Mouse (Mus musculus): ENCODE results near the gene Vps11. TPM values are rescaled to one million over a fixed set of nuclear protein-coding genes. Genes with fewer than 3 reads are reported as not detected.
A peak's percentile ranks its signal among the peaks of the same experiment; 100 is the strongest.
"Not testable (repeated sequence)": the region's sequence is repeated elsewhere in the genome, so short reads cannot be mapped to it uniquely, and the experiment has no call there.

Gene Vps11
- total and polyA plus RNA-seq, 3 experiments, result 13.9 to 15.5 (median 15.3) TPM

GRCm38 (mm10) chr9:44324147-44324546 lies 37.3 kb downstream of the Vps11 start:
- intact Hi-C loops (cut with DNase I), result no loop called here
- Histone ChIP-seq H3K36me3 (ENCODE audit: control insufficient read depth, insufficient read depth, low read length) (no peaks in the 10 kb centered on the region), H3K27me3 (ENCODE audit: control insufficient read depth, insufficient read depth, low read length) (no peaks in the 10 kb centered on the region), H3K4me3 (no peak overlapping the region), H3K27ac (no peak overlapping the region), H3K4me1 (ENCODE audit: control insufficient read depth, insufficient read depth, low read length) (peaks cover 7% of the 10 kb centered on the region), H3K79me2 (replicated peaks; ENCODE audit: control insufficient read depth, insufficient read depth, low read length) (peaks cover 2% of the 10 kb centered on the region), H3K9ac (ENCODE audit: low read depth, low read length) (no peak overlapping the region)
- WGBS, result 87% methylated on average over 6 of the region's 6 CpGs
- no peak for DNase-seq
- TF ChIP-seq POLR2A (IDR thresholded peaks at IDR 0.05; ENCODE audit: insufficient read depth, low read depth, low read length), result no peak
- no peak for TF ChIP-seq EP300 (IDR thresholded peaks at IDR 0.05; ENCODE audit: insufficient read depth, low read depth, low read length)
- TF ChIP-seq CTCF (IDR thresholded peaks at IDR 0.05), result no peak

- intact Hi-C loops (cut with DNase I); H3K4me3 ChIP-seq: not testable (repeated sequence)
- 69% methylated on average over 4 of the region's 4 CpGs for WGBS
Observed at GRCm38 (mm10) chr9:44323656-44324055, 37.8 kb downstream of the Vps11 start.

GRCm38 (mm10) chr9:44320799-44321133 lies 40.7 kb downstream of the Vps11 start:
- peak overlapping the region; percentile 60 for H3K27ac ChIP-seq
- H3K4me3 ChIP-seq, result peak overlapping the region; percentile 95
- no peak for DNase-seq
- H3K36me3 ChIP-seq (ENCODE audit: control insufficient read depth, insufficient read depth, low read length), result no peaks in the 10 kb centered on the region
- H3K79me2 ChIP-seq (replicated peaks; ENCODE audit: control insufficient read depth, insufficient read depth, low read length), result peaks cover 2% of the 10 kb centered on the region
- 17% methylated on average over 6 of the region's 6 CpGs for WGBS
- H3K27me3 ChIP-seq (ENCODE audit: control insufficient read depth, insufficient read depth, low read length), result no peaks in the 10 kb centered on the region
- TF ChIP-seq POLR2A (IDR thresholded peaks at IDR 0.05; ENCODE audit: insufficient read depth, low read depth, low read length) (no peak), CTCF (IDR thresholded peaks at IDR 0.05) (no peak), EP300 (IDR thresholded peaks at IDR 0.05; ENCODE audit: insufficient read depth, low read depth, low read length) (no peak)
- intact Hi-C loops (cut with DNase I), result no loop called here
- H3K4me1 ChIP-seq (ENCODE audit: control insufficient read depth, insufficient read depth, low read length), result peaks cover 8% of the 10 kb centered on the region
- H3K9ac ChIP-seq (ENCODE audit: low read depth, low read length), result peak overlapping the region; percentile 64

More at GRCm38 (mm10) chr9:44323656-44324055, 37.8 kb downstream of the Vps11 start:
- peak; percentile 28 for TF ChIP-seq CTCF (IDR thresholded peaks at IDR 0.05)
- H3K36me3 ChIP-seq (ENCODE audit: control insufficient read depth, insufficient read depth, low read length); H3K27me3 ChIP-seq (ENCODE audit: control insufficient read depth, insufficient read depth, low read length); H3K79me2 ChIP-seq (replicated peaks; ENCODE audit: control insufficient read depth, insufficient read depth, low read length); H3K9ac ChIP-seq (ENCODE audit: low read depth, low read length); H3K4me1 ChIP-seq (ENCODE audit: control insufficient read depth, insufficient read depth, low read length); DNase-seq; H3K27ac ChIP-seq: not testable (repeated sequence)

GRCm38 (mm10) chr9:44319887-44320798 lies 41.3 kb downstream of the Vps11 start, which contains the start of gene C2cd2l:
TSS of gene C2cd2l (minus strand) at chr9:44320285.
- H3K27me3 ChIP-seq (ENCODE audit: control insufficient read depth, insufficient read depth, low read length), result no peaks in the 10 kb centered on the region
- H3K9ac ChIP-seq (ENCODE audit: low read depth, low read length), result peak within 1 kb of the TSS; percentile 95
- peak; percentile 89 to 93 for DNase-seq
- peaks cover 2% of the 10 kb centered on the region for H3K79me2 ChIP-seq (replicated peaks; ENCODE audit: control insufficient read depth, insufficient read depth, low read length)
- peak within 1 kb of the TSS; percentile 95 for H3K4me3 ChIP-seq
- H3K27ac ChIP-seq, result peak within 1 kb of the TSS; percentile 97
- H3K36me3 ChIP-seq (ENCODE audit: control insufficient read depth, insufficient read depth, low read length), result no peaks in the 10 kb centered on the region
- H3K4me1 ChIP-seq (ENCODE audit: control insufficient read depth, insufficient read depth, low read length), result peaks cover 7% of the 10 kb centered on the region
- no peak for TF ChIP-seq CTCF (IDR thresholded peaks at IDR 0.05)
- TF ChIP-seq POLR2A (IDR thresholded peaks at IDR 0.05; ENCODE audit: insufficient read depth, low read depth, low read length), result peak; percentile 54
- TF ChIP-seq EP300 (IDR thresholded peaks at IDR 0.05; ENCODE audit: insufficient read depth, low read depth, low read length), result peak; percentile 65; the same call in 1 of the 2 replicates
- intact Hi-C loops (cut with DNase I), result no loop called here
- WGBS, result under 1% methylated on average over 67 of the region's 67 CpGs

- H3K36me3 ChIP-seq (ENCODE audit: control insufficient read depth, insufficient read depth, low read length), result no peaks in the 10 kb centered on the region
- no peaks in the 10 kb centered on the region for H3K27me3 ChIP-seq (ENCODE audit: control insufficient read depth, insufficient read depth, low read length)
- peak overlapping the region; percentile 95 for H3K9ac ChIP-seq (ENCODE audit: low read depth, low read length)
- TF ChIP-seq POLR2A (IDR thresholded peaks at IDR 0.05; ENCODE audit: insufficient read depth, low read depth, low read length) (no peak), EP300 (IDR thresholded peaks at IDR 0.05; ENCODE audit: insufficient read depth, low read depth, low read length) (no peak), CTCF (IDR thresholded peaks at IDR 0.05) (no peak)
- peaks cover 2% of the 10 kb centered on the region for H3K79me2 ChIP-seq (replicated peaks; ENCODE audit: control insufficient read depth, insufficient read depth, low read length)
- WGBS, result 4% methylated on average over 37 of the region's 37 CpGs
- peaks cover 7% of the 10 kb centered on the region for H3K4me1 ChIP-seq (ENCODE audit: control insufficient read depth, insufficient read depth, low read length)
- H3K27ac ChIP-seq, result peak overlapping the region; percentile 97
- intact Hi-C loops (cut with DNase I), result no loop called here
- DNase-seq, result no peak
- peak overlapping the region; percentile 95 for H3K4me3 ChIP-seq
Observed at GRCm38 (mm10) chr9:44319105-44319886, 42.2 kb downstream of the Vps11 start.

GRCm38 (mm10) chr9:44318826-44319095 lies 42.7 kb downstream of the Vps11 start:
- TF ChIP-seq POLR2A (IDR thresholded peaks at IDR 0.05; ENCODE audit: insufficient read depth, low read depth, low read length) (no peak), EP300 (IDR thresholded peaks at IDR 0.05; ENCODE audit: insufficient read depth, low read depth, low read length) (no peak), CTCF (IDR thresholded peaks at IDR 0.05) (no peak)
- Histone ChIP-seq H3K4me3 (peak overlapping the region; percentile 95), H3K79me2 (replicated peaks; ENCODE audit: control insufficient read depth, insufficient read depth, low read length) (peaks cover 2% of the 10 kb centered on the region), H3K9ac (ENCODE audit: low read depth, low read length) (peak overlapping the region; percentile 95; the same call in 1 of the 2 replicates), H3K36me3 (ENCODE audit: control insufficient read depth, insufficient read depth, low read length) (no peaks in the 10 kb centered on the region), H3K27me3 (ENCODE audit: control insufficient read depth, insufficient read depth, low read length) (no peaks in the 10 kb centered on the region), H3K27ac (peak overlapping the region; percentile 97), H3K4me1 (ENCODE audit: control insufficient read depth, insufficient read depth, low read length) (peaks cover 7% of the 10 kb centered on the region)
- WGBS, result 25% methylated on average over 3 of the region's 3 CpGs
- peak in 1 of 2 experiments; percentile 27 for DNase-seq
- intact Hi-C loops (cut with DNase I), result no loop called here

Measured in heart, adult 2 months (tissue).